Mouse (Mus musculus) heart, postnatal 0 days (tissue): ENCODE measurements around the gene Terb2. TPM values are rescaled to one million over a fixed set of nuclear protein-coding genes. Genes with fewer than 3 reads are reported as not detected.

Experiments used
- ATAC-seq: fragments of 200-750 bp; cut with Nextera tagmentation; 2 replicates; pipeline ENCODE4 v1.8.0; 2017; ENCODE audit warnings: low read depth, moderate number of reproducible peaks, moderate library complexity; ENCODE audit not compliant: insufficient read depth
- DNase-seq: peaks from one replicate; pipeline ENCODE4 v3.0.0-alpha.2; 2016; ENCODE audit warnings: low spot score
- H3K27ac ChIP-seq: fragments of 300-500 bp; sonication (generic); 2 replicates; pipeline ENCODE4 v1.5.1; 2014; ENCODE audit warnings: low read depth, mild to moderate bottlenecking
- H3K27me3 ChIP-seq: fragments of 300-500 bp; sonication (generic); 2 replicates; pipeline ENCODE4 v1.6.1; 2014; ENCODE audit warnings: low read length, mixed read lengths; ENCODE audit not compliant: control insufficient read depth, insufficient read depth
- H3K36me3 ChIP-seq: fragments of 300-500 bp; sonication (generic); replicated peaks from 2 replicates; pipeline ENCODE4 v1.6.1; 2014; ENCODE audit warnings: low read length, mixed read lengths; ENCODE audit not compliant: control insufficient read depth, insufficient read depth
- H3K4me1 ChIP-seq: fragments of 300-500 bp; sonication (generic); 2 replicates; pipeline ENCODE4 v1.6.1; 2014; ENCODE audit warnings: antibody characterized with exemption; ENCODE audit not compliant: control insufficient read depth, insufficient read depth
- H3K4me2 ChIP-seq: fragments of 300-500 bp; sonication (generic); 2 replicates; pipeline ENCODE4 v1.6.1; 2014; ENCODE audit warnings: low read depth, mild to moderate bottlenecking, low read length, moderate library complexity
- H3K4me3 ChIP-seq: fragments of 300-500 bp; sonication (generic); 2 replicates; pipeline ENCODE4 v1.5.1; 2014; ENCODE audit warnings: low read depth, low read length
- H3K9ac ChIP-seq: fragments of 300-500 bp; sonication (generic); replicated peaks from 2 replicates; pipeline ENCODE4 v1.6.1; 2014; ENCODE audit warnings: low read depth, low read length, mixed read lengths
- H3K9me3 ChIP-seq: fragments of 300-500 bp; sonication (generic); replicated peaks from 2 replicates; pipeline ENCODE4 v1.6.1; 2016; ENCODE audit warnings: low read length; ENCODE audit not compliant: control insufficient read depth
- CTCF ChIP-seq: IDR thresholded peaks from 2 replicates; pipeline ENCODE4 v1.5.1; 2016; ENCODE audit warnings: antibody characterized with exemption, control low read depth, low read depth
- EP300 ChIP-seq: IDR thresholded peaks from 2 replicates; pipeline ENCODE4 v1.6.1; 2016; ENCODE audit warnings: antibody characterized with exemption, low read depth
- WGBS: fragments of 180-500 bp; shearing (Covaris S2); extraction: QIAGEN DNeasy Blood & Tissue Kit; methylation state at CpG from one replicate; pipeline ENCODE4 v1.1.7; 2014; 5-methylcytosine and 5-hydroxymethylcytosine counted together
- polyA plus RNA-seq: library from polyadenylated mRNA; unstranded; fragments of >200 nt; fragmentation: Nextera tagmentation; extraction: Ambion mirVana; gene quantifications from 2 replicates; pipeline ENCODE4 v1.2.1, GENCODE M21; 2015
- total RNA-seq: library from RNA; depleted of rRNA; stranded (reverse); fragments of >200 nt; gene quantifications from 2 replicates; pipeline ENCODE4 v1.2.3, GENCODE M21; 2014; ENCODE audit warnings: low replicate concordance

The Terb2 gene
- total and polyA plus RNA-seq, 2 experiments from 2014 or later, result not detected

DNA sequence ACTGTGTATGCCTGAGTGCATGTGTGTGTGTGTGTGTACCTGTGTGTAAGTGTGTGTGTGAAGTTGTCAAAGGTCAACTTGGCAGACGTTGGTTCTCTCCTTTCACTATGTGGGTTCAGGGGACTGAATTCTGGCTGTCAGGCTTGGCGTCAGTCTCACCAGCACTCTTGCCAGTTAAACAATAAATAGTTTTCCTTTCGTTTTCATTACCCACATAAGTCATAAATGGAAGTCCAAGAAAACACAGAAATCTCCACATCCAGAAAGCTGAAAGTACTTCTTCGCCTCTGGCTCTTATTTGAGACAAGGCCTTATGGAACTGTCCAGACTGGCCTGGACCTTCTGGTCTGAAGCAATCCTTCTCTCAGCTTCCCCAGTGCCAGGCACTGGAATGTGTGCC lies 40.3 kb upstream of the Terb2 start:
- 74% methylated on average over 4 of the region's 4 CpGs for WGBS
- H3K9me3 ChIP-seq, result no peaks in the 10 kb centered on the region
- DNase-seq (no peak), ATAC-seq (no peak)
- no peak overlapping the region for H3K27ac ChIP-seq
- H3K36me3 ChIP-seq, result 0 out of 2 replicates have a peak, but pooled peaks cover 1% of the 10 kb centered on the region
- no peak overlapping the region for H3K4me3 ChIP-seq
- no peak overlapping the region for H3K9ac ChIP-seq
- no peak overlapping the region for H3K4me2 ChIP-seq
- peaks cover 5% of the 10 kb centered on the region; the same call in 1 of the 2 replicates for H3K4me1 ChIP-seq
- H3K27me3 ChIP-seq, result no peaks in the 10 kb centered on the region
- no peak for TF ChIP-seq EP300
- TF ChIP-seq CTCF, result no peak

GRCm38 (mm10) chr2:122146687-122147086 lies 39.4 kb upstream of the Terb2 start:
- 38% methylated on average over 6 of the region's 6 CpGs for WGBS
- no peak for ATAC-seq
- TF ChIP-seq CTCF, result no peak
- TF ChIP-seq EP300, result no peak
- H3K36me3 ChIP-seq, result peaks cover 10% of the 10 kb centered on the region
- no peak for DNase-seq
- peak overlapping the region; percentile 79 for H3K4me2 ChIP-seq
- H3K27ac ChIP-seq, result peak overlapping the region; percentile 72
- no peak overlapping the region for H3K9ac ChIP-seq
- no peaks in the 10 kb centered on the region for H3K9me3 ChIP-seq
- H3K27me3 ChIP-seq, result no peaks in the 10 kb centered on the region
- peaks cover 5% of the 10 kb centered on the region; the same call in 1 of the 2 replicates for H3K4me1 ChIP-seq
- peak overlapping the region; percentile 76; the same call in 1 of the 2 replicates for H3K4me3 ChIP-seq

- TF ChIP-seq EP300 (no peak), CTCF (no peak)
- under 1% methylated on average over 40 of the region's 40 CpGs for WGBS
- H3K4me1 ChIP-seq, result peaks cover 5% of the 10 kb centered on the region; the same call in 1 of the 2 replicates
- H3K27me3 ChIP-seq, result no peaks in the 10 kb centered on the region
- peak within 1 kb of the TSS; percentile 76 for H3K4me3 ChIP-seq
- H3K27ac ChIP-seq, result peak within 1 kb of the TSS; percentile 81
- H3K4me2 ChIP-seq, result peak within 1 kb of the TSS; percentile 79
- ATAC-seq (peak; percentile 98), DNase-seq (peak; percentile 99)
- peaks cover 14% of the 10 kb centered on the region for H3K36me3 ChIP-seq
- H3K9me3 ChIP-seq, result no peaks in the 10 kb centered on the region
- peak within 1 kb of the TSS; percentile 71 for H3K9ac ChIP-seq
Measured at GRCm38 (mm10) chr2:122147508-122148241, 38.4 kb upstream of the Terb2 start, which contains the start of gene B2m. B2m (plus strand) TSS chr2:122147686.

DNA sequence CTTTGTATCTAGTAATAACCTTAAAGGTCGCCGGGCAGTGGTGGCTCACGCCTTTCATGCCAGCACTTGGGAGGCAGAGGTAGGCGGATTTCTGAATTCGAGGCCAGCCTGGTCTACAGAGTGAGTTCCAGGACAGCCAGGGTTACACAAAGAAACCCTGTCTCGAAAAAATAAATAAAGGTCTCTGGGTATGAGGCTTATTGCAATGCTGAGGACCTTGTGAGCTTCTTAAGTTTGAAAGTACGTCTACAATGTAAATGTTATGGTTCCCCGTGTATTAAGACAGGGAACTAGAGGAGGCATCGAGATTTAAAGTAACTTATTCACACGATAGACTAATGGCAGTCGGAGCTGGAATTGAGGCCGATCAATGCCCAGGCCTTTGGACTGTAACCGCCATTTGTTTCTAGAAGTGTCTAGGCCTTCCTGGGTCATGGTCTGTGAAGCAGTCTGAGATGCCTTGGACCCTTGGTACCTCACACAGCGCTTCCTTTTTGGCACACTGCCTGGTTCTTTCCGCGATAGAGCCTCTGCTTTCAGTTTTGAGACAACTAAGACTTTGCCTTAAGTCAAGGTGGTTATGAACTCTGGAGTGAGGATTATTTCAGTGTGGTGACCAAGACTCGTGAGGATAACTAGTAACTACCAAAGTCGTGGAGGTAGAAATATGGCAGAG lies 37.7 kb upstream of the Terb2 start:
- WGBS, result 30% methylated on average over 18 of the region's 18 CpGs
- no peaks in the 10 kb centered on the region for H3K9me3 ChIP-seq
- no peaks in the 10 kb centered on the region for H3K27me3 ChIP-seq
- peak overlapping the region; percentile 79 for H3K4me2 ChIP-seq
- H3K4me1 ChIP-seq, result peaks cover 5% of the 10 kb centered on the region; the same call in 1 of the 2 replicates
- no peak for TF ChIP-seq EP300
- TF ChIP-seq CTCF, result no peak
- H3K27ac ChIP-seq, result peak overlapping the region; percentile 81; the same call in 1 of the 2 replicates
- peak overlapping the region; percentile 76 for H3K4me3 ChIP-seq
- H3K9ac ChIP-seq, result peak overlapping the region; percentile 71
- ATAC-seq (no peak), DNase-seq (peak; percentile 71)
- peaks cover 20% of the 10 kb centered on the region for H3K36me3 ChIP-seq

DNA sequence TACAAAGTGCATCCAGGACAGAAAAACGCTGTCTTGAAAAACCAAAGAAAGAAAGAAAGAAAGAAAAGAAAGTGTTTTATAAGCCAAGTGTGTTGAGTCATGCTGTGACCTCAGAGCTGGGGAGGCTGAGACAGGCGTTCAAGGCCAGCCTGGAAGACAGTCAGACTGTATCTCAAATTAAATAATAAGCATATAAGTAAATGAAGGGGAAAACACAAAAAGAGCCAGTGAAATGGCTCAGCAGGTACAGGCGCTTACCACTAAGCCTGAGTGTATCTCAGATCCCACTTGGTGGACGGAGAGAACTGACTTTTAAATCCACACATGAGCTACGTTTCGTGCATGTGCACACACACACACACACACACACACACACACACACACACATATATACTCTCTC lies 36.8 kb upstream of the Terb2 start:
- no peak overlapping the region for H3K9ac ChIP-seq
- no peaks in the 10 kb centered on the region for H3K27me3 ChIP-seq
- no peaks in the 10 kb centered on the region for H3K9me3 ChIP-seq
- no peak for ATAC-seq
- peaks cover 5% of the 10 kb centered on the region; the same call in 1 of the 2 replicates for H3K4me1 ChIP-seq
- no peak overlapping the region for H3K27ac ChIP-seq
- DNase-seq, result no peak
- peaks cover 23% of the 10 kb centered on the region for H3K36me3 ChIP-seq
- WGBS, result 89% methylated on average over 6 of the region's 6 CpGs
- peak overlapping the region; percentile 79 for H3K4me2 ChIP-seq
- TF ChIP-seq CTCF, result no peak
- TF ChIP-seq EP300, result no peak
- peak overlapping the region; percentile 76; the same call in 1 of the 2 replicates for H3K4me3 ChIP-seq
